Mouse (Mus musculus): ENCODE measurements around the gene Acvr2a. TPM values are rescaled to one million over a fixed set of nuclear protein-coding genes. Genes with fewer than 3 reads are reported as not detected.

Acvr2a gene
- total and polyA plus RNA-seq, 3 experiments, result 0.89 to 2.9 (median 2.2) TPM

DNA sequence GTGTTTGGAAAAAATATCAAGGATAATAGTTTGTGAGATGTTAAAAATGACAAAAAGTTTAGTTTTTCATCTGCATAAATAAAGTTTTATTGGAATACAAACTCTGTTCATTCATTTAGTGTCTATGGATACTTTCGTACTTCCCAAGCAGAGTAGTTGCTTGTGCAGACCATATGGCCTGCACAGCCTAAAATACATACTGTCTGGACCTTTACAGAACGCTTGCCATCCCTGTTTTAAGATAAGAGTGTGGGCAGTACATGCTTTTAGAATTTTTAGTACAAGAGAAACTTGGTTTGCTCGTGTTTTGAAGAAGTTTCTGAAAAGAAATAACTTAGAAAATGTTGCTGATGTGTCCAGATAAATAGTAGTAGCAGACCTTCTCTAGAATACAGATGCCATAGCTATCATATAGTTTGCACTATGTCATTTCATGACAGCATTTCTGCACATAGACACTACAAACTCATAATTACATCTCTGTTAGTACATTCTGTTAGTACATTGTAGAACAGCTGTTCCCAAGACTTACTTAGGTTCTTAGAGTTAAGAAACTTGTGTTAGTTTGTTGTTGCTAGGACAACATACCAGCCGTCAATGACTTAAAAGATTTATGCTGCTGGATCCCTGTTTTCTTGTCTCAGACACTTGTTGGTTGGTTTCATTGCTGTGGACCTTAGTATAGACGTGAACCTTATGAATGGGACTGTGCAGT lies 54.4 kb downstream of the Acvr2a start:
- H3K36me3 ChIP-seq (replicated peaks in 1 of 2; ENCODE audit: control insufficient read depth in 1 of 2, insufficient read depth in 1 of 2, low read length in 1 of 2), result peaks cover 0 to 2% of the 10 kb centered on the region in 2 experiments
- no peak overlapping the region for H3K9ac ChIP-seq (ENCODE audit: insufficient read depth, low read depth)
- H3K4me2 ChIP-seq (ENCODE audit: insufficient read depth, low read depth, poor library complexity, severe bottlenecking), result no peak overlapping the region
- no peak overlapping the region for H3K4me3 ChIP-seq (replicated peaks in 1 of 3; ENCODE audit: low read depth in 2 of 3, low read length in 2 of 3, poor library complexity in 1 of 3)
- no peaks in the 10 kb centered on the region for H3K79me2 ChIP-seq (replicated peaks; ENCODE audit: control insufficient read depth, extremely low read depth, insufficient read depth, poor library complexity, severe bottlenecking)
- no peak overlapping the region for H3K27ac ChIP-seq (ENCODE audit: insufficient read depth, low read depth)
- DNase-seq (ENCODE audit: extremely low read depth), result no peak
- no peaks in the 10 kb centered on the region for H3K9me3 ChIP-seq (replicated peaks; ENCODE audit: low read length)
- TF ChIP-seq POLR2A (IDR thresholded peaks at IDR 0.05; ENCODE audit: low read depth, low read length) (no peak), MAX (IDR thresholded peaks at IDR 0.05; ENCODE audit: low read length) (no peak), ZMIZ1 (IDR thresholded peaks at IDR 0.05; ENCODE audit: low read depth, low read length) (no peak), POLR2AphosphoS2 (IDR thresholded peaks at IDR 0.05; ENCODE audit: low read depth, low read length) (no peak), MAFK (IDR thresholded peaks at IDR 0.05; ENCODE audit: insufficient replicate concordance, low read length) (no peak), PAX5 (IDR thresholded peaks at IDR 0.05; ENCODE audit: low read length) (no peak), TCF12 (IDR thresholded peaks at IDR 0.05; ENCODE audit: low read depth, low read length) (no peak), UBTF (IDR thresholded peaks at IDR 0.05; ENCODE audit: low read depth, low read length) (no peak), SIN3A (IDR thresholded peaks at IDR 0.05; ENCODE audit: low read length) (no peak), ETS1 (conservative IDR thresholded peaks at IDR 0.05; ENCODE audit: low read depth, low read length) (no peak), MXI1 (IDR thresholded peaks at IDR 0.05; ENCODE audit: low read depth, low read length) (no peak), ZKSCAN1 (IDR thresholded peaks at IDR 0.05; ENCODE audit: borderline replicate concordance, low read depth, low read length) (no peak), KAT2A (IDR thresholded peaks at IDR 0.05; ENCODE audit: insufficient replicate concordance, low read length) (no peak), ZNF384 (IDR thresholded peaks at IDR 0.05; ENCODE audit: low read depth, low read length) (no peak), E2F4 (IDR thresholded peaks at IDR 0.05; ENCODE audit: insufficient replicate concordance, low read depth, low read length) (no peak), MEF2A (IDR thresholded peaks at IDR 0.05; ENCODE audit: borderline replicate concordance, low read depth, low read length) (no peak), ELF1 (IDR thresholded peaks at IDR 0.05; ENCODE audit: low read depth, low read length) (no peak), CHD1 (IDR thresholded peaks at IDR 0.05; ENCODE audit: low read depth, low read length) (no peak), GABPA (IDR thresholded peaks at IDR 0.05; ENCODE audit: insufficient replicate concordance, low read depth, low read length) (no peak)
- no peaks in the 10 kb centered on the region for H3K27me3 ChIP-seq (replicated peaks)
- in situ Hi-C loops (cut with MboI; ENCODE audit: low pct_ligation_motif_present, low pct_unique_long_range_greater_than_20kb, low sequenced_read_pairs) (no loop called here), dilution Hi-C loops (cut with MboI; ENCODE audit: extremely low pct_ligation_motif_present, extremely low pct_unique_long_range_greater_than_20kb, low sequenced_read_pairs) (no loop called here)
- H3K4me1 ChIP-seq (ENCODE audit: control insufficient read depth in 1 of 2, insufficient read depth in 2 of 2), result peaks cover 0 to 4% of the 10 kb centered on the region in 2 experiments; a peak in 1 of 4 replicates

DNA sequence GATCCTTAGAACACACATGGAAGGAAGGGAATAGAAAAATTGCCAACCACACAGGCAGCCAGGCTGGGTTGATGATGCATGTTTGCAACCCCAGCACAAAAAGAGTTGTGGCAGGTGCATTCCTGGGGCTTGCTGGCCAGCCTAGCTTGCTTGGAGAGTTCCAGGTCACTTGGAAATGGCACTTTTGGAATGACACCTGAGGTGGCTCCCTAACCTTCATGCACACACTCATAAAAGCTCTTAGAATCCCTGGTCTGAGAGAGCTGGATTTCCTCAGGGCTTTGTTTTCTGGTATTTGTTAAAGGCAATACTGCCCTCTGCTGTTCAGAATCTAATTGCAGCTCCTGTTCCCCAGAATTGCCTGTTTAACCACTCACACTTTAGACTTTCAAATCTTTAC lies 72.0 kb downstream of the Acvr2a start:
- peak; percentile 63 for DNase-seq (ENCODE audit: extremely low read depth)

More for the DNA sequence above, 72.0 kb downstream of the Acvr2a start:
- H3K27me3 ChIP-seq (replicated peaks), result no peaks in the 10 kb centered on the region
- TF ChIP-seq RAD21 (IDR thresholded peaks at IDR 0.05; ENCODE audit: low read depth, low read length) (peak; percentile 89), BHLHE40 (IDR thresholded peaks at IDR 0.05; ENCODE audit: low read depth, low read length) (no peak), CTCF (conservative IDR thresholded peaks at IDR 0.05 in 1 of 2, IDR thresholded peaks at IDR 0.05 in 1 of 2; ENCODE audit: low read depth in 2 of 2, low read length in 2 of 2) (peak; percentile 46 to 76), ZKSCAN1 (IDR thresholded peaks at IDR 0.05; ENCODE audit: borderline replicate concordance, low read depth, low read length) (no peak), SMC3 (IDR thresholded peaks at IDR 0.05; ENCODE audit: low read depth, low read length) (peak; percentile 84), ZC3H11A (IDR thresholded peaks at IDR 0.05; ENCODE audit: low read depth, low read length) (peak; percentile 55), IRF4 (IDR thresholded peaks at IDR 0.05; ENCODE audit: low read depth, low read length) (no peak)
- H3K79me2 ChIP-seq (replicated peaks; ENCODE audit: control insufficient read depth, extremely low read depth, insufficient read depth, poor library complexity, severe bottlenecking), result no peaks in the 10 kb centered on the region
- H3K36me3 ChIP-seq (replicated peaks in 1 of 2; ENCODE audit: control insufficient read depth in 1 of 2, insufficient read depth in 1 of 2, low read length in 1 of 2), result peaks cover 0 to 2% of the 10 kb centered on the region in 2 experiments
- dilution Hi-C loops (cut with MboI; ENCODE audit: extremely low pct_ligation_motif_present, extremely low pct_unique_long_range_greater_than_20kb, low sequenced_read_pairs) (no loop called here), in situ Hi-C loops (cut with MboI; ENCODE audit: low pct_ligation_motif_present, low pct_unique_long_range_greater_than_20kb, low sequenced_read_pairs) (loop anchor here (25.0 kb wide), 2 partner anchors 874 to 1399 kb away; no protein-coding TSS in a partner anchor)
- H3K4me2 ChIP-seq (ENCODE audit: insufficient read depth, low read depth, poor library complexity, severe bottlenecking), result no peak overlapping the region
- H3K9ac ChIP-seq (ENCODE audit: insufficient read depth, low read depth), result no peak overlapping the region
- H3K9me3 ChIP-seq (replicated peaks; ENCODE audit: low read length), result no peaks in the 10 kb centered on the region
- no peak overlapping the region for H3K4me3 ChIP-seq (replicated peaks in 1 of 3; ENCODE audit: low read depth in 2 of 3, low read length in 2 of 3, poor library complexity in 1 of 3)
- no peak overlapping the region for H3K27ac ChIP-seq (ENCODE audit: insufficient read depth, low read depth)
- H3K4me1 ChIP-seq (ENCODE audit: control insufficient read depth in 1 of 2, insufficient read depth in 2 of 2), result no peaks in the 10 kb centered on the region

All from CH12.LX (cell line).